Mouse (Mus musculus) T-helper 1 cell (primary cell): Measurements from ENCODE around the gene Olfr288.

Experiments
- in situ Hi-C: fragments of 300-600 bp; cut with MboI, MseI; formaldehyde crosslinking; loops from one replicate; pipeline ENCODE4 v1.15.1; 2025; ENCODE audit warnings: high pct_unique_total_duplicates

Gene Olfr288

GRCm38 (mm10) chr15:98195442-98195841, at the start of gene Olfr288:
Gene Olfr288 (minus strand): TSS chr15:98195542.
- in situ Hi-C loops = no loop called here

- in situ Hi-C loops = no loop called here
These were observed 40.1 kb upstream of the Olfr288 start for GRCm38 (mm10) chr15:98235442-98235841.

GRCm38 (mm10) chr15:98234350-98234749, 39.0 kb upstream of the Olfr288 start, which contains the start of gene Olfr286:
Gene Olfr286 (minus strand): TSS chr15:98234450.
- in situ Hi-C loops = no loop called here

GRCm38 (mm10) chr15:98226096-98226495, 30.8 kb upstream of the Olfr288 start:
- in situ Hi-C loops = no loop called here

- in situ Hi-C loops = no loop called here
These were observed 30.3 kb upstream of the Olfr288 start for GRCm38 (mm10) chr15:98225610-98226009.

GRCm38 (mm10) chr15:98222377-98222776, 27.0 kb upstream of the Olfr288 start:
- in situ Hi-C loops = no loop called here

- in situ Hi-C loops = no loop called here
These were observed 25.5 kb upstream of the Olfr288 start, which contains the start of the genes Gm44579 and Olfr287 for GRCm38 (mm10) chr15:98220877-98221276. Gene Gm44579 (minus strand): TSS chr15:98220977. Gene Olfr287 (minus strand): TSS chr15:98221056.

GRCm38 (mm10) chr15:98214130-98214529, 18.8 kb upstream of the Olfr288 start:
- in situ Hi-C loops = no loop called here

- in situ Hi-C loops = no loop called here
These were observed 18.1 kb upstream of the Olfr288 start for GRCm38 (mm10) chr15:98213336-98213870.

- in situ Hi-C loops = no loop called here
These were observed 14.3 kb upstream of the Olfr288 start for GRCm38 (mm10) chr15:98209676-98210075.

- in situ Hi-C loops = loop anchor here (5.0 to 10.0 kb wide), 2 partner anchors 213 to 320 kb away; no protein-coding TSS in a partner anchor
These were observed 10.9 kb downstream of the Olfr288 start for GRCm38 (mm10) chr15:98184456-98184855.

- in situ Hi-C loops = loop anchor here (5.0 to 10.0 kb wide), 2 partner anchors 215 to 323 kb away; no protein-coding TSS in a partner anchor
These were observed 13.3 kb downstream of the Olfr288 start for GRCm38 (mm10) chr15:98181856-98182570.

- in situ Hi-C loops = loop anchor here (5.0 to 10.0 kb wide), 2 partner anchors 216 to 324 kb away; no protein-coding TSS in a partner anchor
These were observed 14.1 kb downstream of the Olfr288 start for GRCm38 (mm10) chr15:98181132-98181711.

GRCm38 (mm10) chr15:98180567-98181131, 14.7 kb downstream of the Olfr288 start:
- in situ Hi-C loops = loop anchor here (5.0 to 10.0 kb wide), 2 partner anchors 217 to 324 kb away; no protein-coding TSS in a partner anchor

GRCm38 (mm10) chr15:98177320-98177719, 18.0 kb downstream of the Olfr288 start:
- in situ Hi-C loops = no loop called here

GRCm38 (mm10) chr15:98173821-98174220, 21.5 kb downstream of the Olfr288 start:
- in situ Hi-C loops = no loop called here

GRCm38 (mm10) chr15:98172113-98172512, 23.2 kb downstream of the Olfr288 start:
- in situ Hi-C loops = no loop called here

GRCm38 (mm10) chr15:98170917-98171316, 24.4 kb downstream of the Olfr288 start:
- in situ Hi-C loops = no loop called here

- in situ Hi-C loops = no loop called here
These were observed 25.0 kb downstream of the Olfr288 start for GRCm38 (mm10) chr15:98170365-98170764.

- in situ Hi-C loops = no loop called here
These were observed 26.7 kb downstream of the Olfr288 start for GRCm38 (mm10) chr15:98168622-98169004.

- in situ Hi-C loops = no loop called here
These were observed 27.4 kb downstream of the Olfr288 start for GRCm38 (mm10) chr15:98167645-98168621.
